Mouse (Mus musculus) E14TG2a.4 (cell line): Measurements from ENCODE around the gene Slc5a1.

ENCODE experiments used
- CTCF ChIP-seq: conservative IDR thresholded peaks from 2 replicates; pipeline ENCODE4 v1.5.1; 2014; ENCODE audit warnings: low read length
- NANOG ChIP-seq: IDR thresholded peaks from 2 replicates; pipeline ENCODE4 v1.6.1; 2014; ENCODE audit warnings: borderline replicate concordance, low read length, mixed read lengths

GRCm38 (mm10) chr5:33203171-33203565 is 99.1 kb downstream of the Slc5a1 start:
- no peak for TF ChIP-seq CTCF
- TF ChIP-seq NANOG: no peak
